Mouse (Mus musculus): ENCODE measurements around the gene Pax7. TPM values are rescaled to one million over a fixed set of nuclear protein-coding genes. Genes with fewer than 3 reads are reported as not detected.

Pax7 gene
- total RNA-seq, 4 experiments from 2014 or later: not detected

Other genes with a start within 250 kb of the Pax7 start
- gene Gm21969, start 230.3 kb downstream of the Pax7 start, total RNA-seq (2022): not detected
- gene Aldh4a1, start 210.7 kb downstream of the Pax7 start, total RNA-seq (2022): 100 to 1,000 TPM in 2 of 4 experiments, 10 to 100 TPM in 2; 96.8 to 104 (median 101) TPM
- not detected for gene Tas1r2, start 180.0 kb downstream of the Pax7 start, total RNA-seq (2022)
- 1 to 10 TPM in 3 of 4 experiments, under 1 TPM in 1; 0.65 to 3.3 (median 1.8) TPM for gene Klhdc7a, start 134.5 kb upstream of the Pax7 start, total RNA-seq (2022)

Measured in heart, adult 8-10 months (tissue).